Mouse (Mus musculus) retina, postnatal 7 days (tissue): Measurements from ENCODE around the gene Rnf181.

Experiments
- DNase-seq: peaks from one replicate; pipeline ENCODE4 v3.0.0-alpha.2; 2012; ENCODE audit warnings: low read depth, low spot score

Gene Rnf181

DNA sequence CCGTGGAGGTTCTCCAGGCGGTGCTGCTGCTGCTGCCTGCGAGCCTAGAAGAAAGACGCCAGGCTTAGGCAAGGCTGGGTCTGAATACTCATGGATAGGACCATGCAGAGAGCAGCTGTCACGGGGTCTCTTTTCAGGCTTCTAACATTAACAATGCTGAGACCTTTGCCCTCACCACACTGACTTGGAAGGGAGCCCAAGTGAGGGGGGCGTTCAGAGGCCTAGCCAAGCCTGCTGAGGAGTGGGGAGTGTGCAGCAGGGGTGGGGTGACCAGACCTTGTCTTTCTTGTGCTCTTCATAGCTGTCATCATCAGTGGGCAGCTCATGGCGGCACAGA lies 6.2 kb downstream of the Rnf181 start:
- DNase-seq: no peak

DNA sequence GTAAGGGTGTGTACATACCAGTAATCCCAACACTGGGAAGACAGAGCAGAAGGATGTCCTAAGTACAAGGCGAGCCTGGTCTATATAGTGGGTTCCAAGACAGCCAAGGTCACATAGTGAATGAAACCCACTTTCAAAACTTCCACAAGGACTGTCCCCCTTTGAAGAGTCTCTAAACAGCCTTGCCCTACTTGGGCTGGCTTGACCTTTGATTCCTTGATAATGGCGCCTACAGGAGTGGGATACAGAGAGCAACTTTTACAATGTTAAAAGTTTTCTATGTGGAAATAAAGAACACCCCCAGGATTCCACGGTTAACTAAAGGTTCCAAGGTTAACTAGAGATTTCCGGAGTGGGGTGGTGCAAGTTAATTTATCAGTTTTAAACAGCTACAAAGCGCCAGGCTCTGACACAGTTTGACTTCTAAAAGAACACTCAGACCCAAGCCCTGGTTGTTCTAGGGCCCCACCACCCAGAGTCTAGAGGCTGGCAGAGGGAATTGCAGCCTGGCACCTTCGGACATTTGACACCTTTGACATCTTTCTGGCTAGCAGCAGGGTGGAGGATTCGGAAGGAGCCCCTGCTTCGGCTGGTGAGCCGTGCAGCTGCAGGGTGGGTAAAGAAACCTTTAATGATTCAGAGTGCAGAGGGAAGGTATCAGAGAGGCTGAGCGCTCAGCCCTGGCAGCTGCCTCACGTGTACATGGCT lies 6.7 kb downstream of the Rnf181 start:
- no peak for DNase-seq

DNA sequence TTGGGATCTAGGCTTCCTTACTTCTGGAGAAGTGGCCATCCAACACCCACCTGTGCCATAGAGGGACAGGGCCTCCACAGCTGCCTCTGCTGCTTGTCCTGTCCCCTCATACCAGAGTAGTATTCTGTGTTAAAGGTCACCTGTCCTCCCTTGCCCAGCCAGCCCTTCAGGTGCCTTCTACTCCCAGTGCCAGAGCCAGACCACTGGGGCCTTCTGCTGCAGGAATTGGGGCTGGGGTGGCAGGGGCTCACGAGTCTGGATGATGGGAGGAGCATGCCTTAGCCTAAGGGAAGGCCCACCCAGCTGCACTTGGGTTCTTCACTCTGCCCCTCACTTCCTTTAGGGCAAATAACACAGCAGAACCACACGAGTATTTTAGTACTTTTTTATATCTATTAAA lies 7.4 kb downstream of the Rnf181 start:
- no peak for DNase-seq

DNA sequence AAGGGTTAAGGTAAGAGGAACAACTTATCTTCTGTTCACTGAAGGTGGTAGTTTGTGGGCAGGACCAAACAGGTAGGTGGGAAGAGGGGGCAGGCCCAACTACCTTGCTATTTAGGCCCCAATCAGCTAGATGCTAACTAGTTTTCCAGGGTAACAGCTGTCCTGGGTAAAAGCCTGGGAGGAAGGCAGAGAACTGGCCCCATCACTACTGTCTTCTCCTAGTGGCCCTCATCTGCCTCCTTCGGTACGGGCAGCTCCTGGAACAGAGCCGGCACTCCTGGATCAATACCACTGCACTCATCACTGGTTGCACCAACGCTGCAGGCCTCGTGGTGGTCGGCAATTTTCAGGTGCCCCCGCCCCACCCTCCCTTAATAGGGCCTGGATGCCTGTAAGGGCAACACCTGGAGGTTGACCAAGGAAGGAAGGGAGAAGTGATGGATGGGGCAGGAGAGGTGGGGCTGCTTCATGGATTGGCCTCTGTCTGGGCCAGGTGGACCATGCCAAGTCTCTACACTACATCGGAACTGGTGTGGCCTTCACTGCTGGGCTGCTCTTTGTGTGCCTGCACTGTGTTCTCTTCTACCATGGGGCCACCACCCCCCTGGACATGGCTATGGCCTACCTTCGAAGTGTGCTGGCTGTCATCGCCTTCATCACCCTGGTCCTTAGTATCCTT lies 8.5 kb downstream of the Rnf181 start:
- no peak for DNase-seq

DNA sequence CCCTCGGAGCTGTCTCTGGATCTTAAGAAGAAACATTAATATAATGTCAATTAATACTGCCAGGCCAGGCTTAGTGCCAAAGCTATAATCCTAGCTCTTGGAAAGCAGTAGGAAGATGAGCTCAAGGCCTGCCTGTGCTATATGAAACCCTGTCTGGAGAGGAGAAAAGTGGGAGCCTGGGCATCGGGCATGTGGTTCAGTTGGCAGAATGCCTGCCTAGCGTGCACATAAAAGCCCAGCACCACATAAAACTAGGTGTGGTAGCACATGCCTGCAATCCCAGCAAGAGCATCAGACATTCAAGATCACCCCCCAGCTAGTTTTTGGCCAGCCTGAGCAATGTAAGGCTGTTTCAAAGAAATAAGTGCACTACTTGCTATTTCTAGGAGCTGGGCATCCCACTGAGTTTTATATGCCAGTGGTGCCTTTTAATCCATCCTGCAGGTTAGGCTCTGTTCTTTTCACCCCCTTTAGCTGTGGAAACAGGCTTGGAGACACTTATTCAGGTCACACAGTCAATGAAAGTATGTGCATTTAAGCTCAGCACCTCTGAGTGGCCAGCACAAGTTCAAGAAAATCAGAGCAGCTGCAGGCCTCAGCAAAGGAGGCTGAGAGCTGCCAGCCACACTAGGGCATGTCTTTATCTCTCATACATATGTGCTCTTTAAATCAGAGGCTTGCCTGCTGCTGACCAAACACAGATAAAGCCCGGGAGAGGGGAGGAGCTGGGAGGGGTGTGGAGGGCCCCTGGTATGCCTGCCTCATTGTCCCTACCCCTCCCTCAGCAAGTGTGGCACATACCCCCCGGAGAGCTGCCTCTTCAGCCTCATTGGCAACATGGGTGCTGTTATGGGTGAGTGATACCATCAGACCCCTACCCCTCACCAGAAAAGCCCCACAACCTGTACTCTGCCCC lies 9.3 kb downstream of the Rnf181 start:
- DNase-seq: no peak

DNA sequence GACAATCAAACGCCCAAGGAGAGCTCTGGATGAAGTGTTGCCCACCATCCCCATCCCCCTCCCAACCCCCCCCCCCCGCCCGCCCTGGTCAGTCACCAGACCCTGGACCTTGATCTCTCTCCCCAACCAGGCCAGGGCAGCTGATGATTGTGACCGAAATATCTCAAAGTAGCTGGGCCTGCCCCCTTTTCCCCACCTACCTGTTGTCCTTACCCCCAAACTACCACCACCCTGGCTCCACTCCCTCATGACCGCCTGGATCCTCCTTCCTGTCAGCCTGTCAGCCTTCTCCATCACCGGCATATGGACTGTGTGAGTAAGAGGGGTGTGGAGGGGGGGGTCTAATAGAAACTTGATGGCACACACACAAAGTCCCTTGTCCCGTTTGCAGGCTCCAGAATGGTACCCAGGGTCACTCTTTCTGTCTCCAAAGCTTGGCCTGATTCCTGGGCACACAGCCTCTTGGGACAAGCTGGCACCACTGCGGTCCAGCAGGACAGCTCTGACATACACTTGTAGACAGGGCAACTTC lies 10.7 kb downstream of the Rnf181 start:
- no peak for DNase-seq

DNA sequence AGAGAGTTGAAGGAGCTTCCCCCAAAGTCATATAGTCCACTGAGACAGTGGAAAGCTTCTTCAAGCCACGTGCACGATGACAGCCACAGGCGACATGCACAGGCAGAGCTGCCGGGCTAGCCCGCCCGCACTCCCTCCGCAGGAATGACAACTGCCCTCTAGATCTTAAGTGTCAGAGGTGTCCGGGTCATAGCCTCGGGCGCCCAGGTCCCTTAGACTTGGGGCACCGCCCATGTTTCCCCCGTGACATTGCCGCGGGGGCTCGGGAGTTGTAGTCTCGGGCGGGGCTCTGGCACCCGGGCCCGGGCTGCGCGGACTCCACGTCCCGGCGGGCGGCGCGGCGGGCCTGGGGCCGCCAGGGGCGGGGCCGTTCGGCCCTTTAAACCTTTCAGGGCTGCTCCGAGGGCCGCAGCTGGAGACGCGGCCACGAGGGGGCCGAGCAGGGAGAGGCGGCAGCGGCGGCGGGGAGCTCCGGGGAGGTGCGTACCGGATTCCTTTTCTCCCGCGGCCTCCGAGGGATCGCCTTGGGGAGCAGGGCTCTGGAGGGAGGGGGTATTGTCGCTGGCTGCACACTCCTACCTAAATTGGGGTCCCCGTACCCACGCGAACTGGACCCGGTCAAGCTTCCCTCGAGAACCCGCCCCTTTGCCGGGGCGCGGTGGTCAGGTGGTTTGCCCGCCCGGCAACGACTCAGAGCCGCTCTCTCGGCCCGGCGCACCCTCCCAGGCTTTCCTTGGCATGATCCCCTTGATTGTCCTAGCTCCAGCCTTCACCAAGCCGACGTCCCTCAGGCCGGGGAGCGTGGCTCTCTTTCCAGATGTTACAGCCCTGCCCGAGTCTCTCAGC lies 11.5 kb downstream of the Rnf181 start, which contains the start of gene Tmem150a:
TSS of gene Tmem150a (plus strand) at position 382 of the 846 bp plus-strand sequence.
- DNase-seq: peak; percentile 77

DNA sequence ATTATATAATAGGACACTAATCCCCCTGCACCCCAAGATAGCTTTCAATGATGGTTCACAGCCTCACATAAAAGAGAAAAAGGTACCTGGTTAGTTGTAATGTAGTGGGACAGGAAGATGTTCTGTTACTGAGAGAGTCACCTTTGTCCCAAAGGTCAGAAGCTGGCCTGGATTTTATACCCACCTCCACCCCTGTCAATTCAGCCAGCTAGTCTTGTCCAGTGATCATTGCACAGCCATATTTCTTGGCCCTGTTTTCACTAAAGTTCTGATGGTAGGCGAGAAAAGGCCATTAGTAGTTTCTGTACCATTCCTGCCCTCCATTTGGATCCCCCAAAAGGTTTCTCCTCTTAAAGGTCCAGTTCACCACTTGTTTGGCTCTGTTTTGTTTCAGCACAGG lies 12.7 kb downstream of the Rnf181 start:
- DNase-seq: no peak

DNA sequence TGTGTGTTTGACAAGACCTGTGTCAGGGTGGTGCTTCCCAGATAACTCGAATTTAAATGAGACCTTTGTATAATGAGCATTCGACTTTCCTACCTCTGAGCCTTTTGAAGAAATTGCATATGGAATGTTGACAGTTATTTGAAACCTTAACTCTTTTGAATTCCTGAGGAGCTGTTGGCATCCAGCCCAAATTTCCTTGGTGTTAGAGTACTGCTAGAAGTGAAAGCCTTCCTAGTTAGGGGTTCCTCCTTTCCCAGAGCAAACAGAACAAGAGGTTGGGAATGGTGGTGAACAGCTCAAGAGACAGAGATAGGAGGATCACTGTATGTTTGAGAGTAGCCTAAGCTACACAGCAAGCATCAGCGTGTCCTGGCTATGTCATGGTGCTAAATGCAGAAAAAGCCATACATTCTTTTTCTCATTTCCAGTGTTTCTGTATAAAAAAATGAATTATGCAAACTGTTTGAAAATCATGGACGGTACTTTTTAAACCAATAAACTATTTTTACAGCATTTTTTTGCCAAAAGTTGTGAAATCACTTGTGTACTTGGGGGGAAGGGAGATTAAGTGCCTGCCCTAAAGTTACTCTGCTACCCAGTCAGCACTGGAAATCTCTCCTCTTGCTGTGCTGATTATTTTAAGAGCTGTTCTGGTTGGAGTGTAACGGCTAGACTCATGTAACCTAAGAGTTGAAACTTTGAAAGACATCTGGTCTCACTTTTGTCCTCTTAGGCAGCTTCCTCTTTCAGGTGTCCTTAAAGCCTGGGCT lies 13.9 kb downstream of the Rnf181 start:
- DNase-seq: no peak

DNA sequence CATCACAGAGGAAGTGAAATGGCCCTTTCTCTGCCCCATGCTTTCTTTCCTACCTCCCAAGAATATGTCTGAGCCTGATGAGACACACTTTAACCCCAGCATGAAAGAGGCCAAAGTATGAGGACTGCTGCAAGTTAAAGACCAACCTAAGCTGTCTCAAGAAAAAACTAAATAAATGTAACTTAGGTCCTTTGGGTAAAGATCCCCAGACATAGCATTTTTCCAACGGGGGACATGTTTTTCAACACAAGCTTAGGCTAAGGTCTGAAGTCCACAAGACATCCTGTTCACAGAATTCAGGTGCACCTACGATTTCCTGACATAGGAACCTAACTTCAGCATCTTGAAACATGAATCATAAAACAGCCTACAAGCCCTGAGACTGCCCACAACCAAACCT lies 16.5 kb downstream of the Rnf181 start:
- no peak for DNase-seq

DNA sequence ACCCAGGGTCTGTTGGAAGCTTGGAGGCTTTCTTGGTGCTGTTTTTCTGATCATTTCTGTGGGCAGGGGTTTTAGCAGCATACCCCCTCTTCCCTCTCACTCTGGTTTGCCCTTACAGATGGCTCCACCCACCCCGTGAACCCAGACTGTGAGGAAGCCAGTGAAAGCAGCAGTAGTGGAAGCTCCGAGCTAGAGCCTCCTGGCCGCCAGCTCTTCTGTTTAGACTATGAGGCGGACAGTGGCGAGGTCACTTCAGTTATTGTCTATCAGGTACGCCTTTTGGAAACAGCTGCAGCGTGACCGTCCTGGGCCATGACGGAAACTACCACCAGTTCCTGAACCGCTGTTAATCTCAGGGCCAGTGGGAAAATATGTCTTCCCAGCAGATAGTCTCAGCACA lies 18.3 kb downstream of the Rnf181 start:
- DNase-seq: no peak

DNA sequence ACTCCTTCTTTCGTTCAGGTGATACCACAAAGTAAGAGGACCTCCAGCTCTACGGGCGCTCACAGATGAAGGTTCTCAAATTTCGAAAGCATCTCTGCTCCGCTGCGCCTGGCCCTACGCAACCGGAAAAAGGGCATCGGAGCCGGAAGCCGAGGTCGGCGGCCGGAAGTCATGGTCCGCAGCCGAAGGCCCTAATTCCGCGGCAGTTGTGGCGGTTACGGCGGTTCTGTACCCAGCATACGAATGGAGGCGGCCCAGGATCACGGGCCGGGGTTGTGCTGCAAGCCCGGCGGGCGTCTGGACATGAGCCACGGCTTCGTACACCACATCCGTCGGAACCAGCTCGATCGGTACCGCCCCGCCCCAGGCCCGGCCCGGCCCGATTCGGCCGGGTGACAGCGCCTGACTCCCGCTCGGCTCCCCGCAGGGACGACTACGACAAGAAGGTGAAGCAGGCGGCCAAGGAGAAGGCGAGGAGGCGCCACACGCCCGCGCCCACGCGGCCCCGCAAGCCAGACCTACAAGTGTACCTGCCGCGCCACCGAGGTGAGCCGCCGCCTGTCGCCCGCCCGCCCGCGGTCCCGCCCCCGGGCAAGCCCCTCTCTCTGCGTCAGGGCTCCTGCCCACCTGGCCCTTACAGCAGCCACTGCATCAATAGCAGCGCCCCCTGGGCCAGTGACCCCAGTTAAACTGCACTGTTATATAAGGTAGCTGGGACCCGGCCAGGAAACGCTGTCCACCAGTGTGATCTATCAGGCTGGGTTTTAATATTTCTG lies 19.4 kb downstream of the Rnf181 start, which contains the start of gene 0610030E20Rik:
TSS of gene 0610030E20Rik (plus strand) at position 152 of the 776 bp plus-strand sequence.
- DNase-seq: no peak

DNA sequence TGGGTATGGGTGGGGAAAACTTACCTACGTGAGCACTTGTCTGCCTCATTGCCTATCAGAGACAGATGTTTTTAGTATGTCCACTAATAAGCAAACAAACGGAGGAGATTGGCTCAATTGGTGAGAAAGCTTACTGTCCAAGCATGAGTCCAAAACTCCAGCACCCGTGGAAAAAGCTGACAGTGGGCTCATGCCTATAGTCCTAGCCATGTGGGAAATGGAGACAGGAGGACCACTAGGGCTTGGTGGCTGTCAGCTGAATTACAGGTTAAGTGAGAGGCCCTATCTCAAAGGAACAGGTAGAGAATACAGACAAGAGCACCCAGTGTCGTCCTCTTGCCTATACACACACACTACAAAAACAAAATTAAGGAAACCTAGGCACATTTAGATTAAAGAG lies 20.5 kb downstream of the Rnf181 start:
- DNase-seq: no peak

DNA sequence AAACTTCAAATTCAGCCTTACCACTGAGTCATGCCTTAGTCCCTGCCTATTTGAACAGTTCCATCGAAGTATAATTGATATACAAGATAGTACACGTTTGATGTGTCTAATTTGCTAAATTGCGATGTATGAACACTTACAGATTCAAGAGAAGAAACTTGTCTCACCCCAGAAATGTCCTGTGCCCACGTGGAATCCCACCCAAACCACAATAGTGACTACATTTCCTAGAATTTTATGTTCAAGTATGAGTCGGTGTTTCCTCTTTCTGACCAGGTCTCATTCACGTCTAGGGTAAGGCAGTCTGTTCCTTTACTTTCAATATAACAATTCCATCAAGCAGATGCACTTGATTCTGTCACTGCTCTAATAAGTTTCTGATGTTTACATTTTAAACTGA lies 21.1 kb downstream of the Rnf181 start:
- no peak for DNase-seq

DNA sequence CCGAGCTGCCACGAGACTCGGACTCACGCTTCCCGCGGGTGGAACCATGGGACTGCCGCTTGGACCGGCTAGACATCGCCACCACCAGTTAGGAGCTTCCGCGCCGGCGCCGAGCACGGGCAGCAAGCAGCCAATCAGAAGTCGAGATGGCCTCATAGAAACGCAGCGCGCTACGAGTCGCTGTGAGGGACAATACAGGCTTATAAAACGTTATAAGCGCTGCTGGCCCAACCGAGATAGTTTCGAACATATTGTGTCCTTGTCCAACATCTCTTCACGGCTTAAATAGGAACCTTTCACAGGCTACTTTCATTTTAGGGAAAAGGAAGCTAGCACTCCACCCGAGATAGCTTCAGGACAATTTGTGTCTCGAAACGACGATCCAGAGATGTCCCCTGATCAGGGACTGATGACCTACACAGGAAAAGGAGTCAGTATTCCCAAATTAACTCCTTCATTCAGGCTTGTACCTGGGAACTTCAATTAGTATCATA lies 21.6 kb downstream of the Rnf181 start, which contains the start of gene Usp39:
TSS of gene Usp39 (minus strand) at position 111 of the 494 bp plus-strand sequence.
- peak; percentile 91 for DNase-seq

DNA sequence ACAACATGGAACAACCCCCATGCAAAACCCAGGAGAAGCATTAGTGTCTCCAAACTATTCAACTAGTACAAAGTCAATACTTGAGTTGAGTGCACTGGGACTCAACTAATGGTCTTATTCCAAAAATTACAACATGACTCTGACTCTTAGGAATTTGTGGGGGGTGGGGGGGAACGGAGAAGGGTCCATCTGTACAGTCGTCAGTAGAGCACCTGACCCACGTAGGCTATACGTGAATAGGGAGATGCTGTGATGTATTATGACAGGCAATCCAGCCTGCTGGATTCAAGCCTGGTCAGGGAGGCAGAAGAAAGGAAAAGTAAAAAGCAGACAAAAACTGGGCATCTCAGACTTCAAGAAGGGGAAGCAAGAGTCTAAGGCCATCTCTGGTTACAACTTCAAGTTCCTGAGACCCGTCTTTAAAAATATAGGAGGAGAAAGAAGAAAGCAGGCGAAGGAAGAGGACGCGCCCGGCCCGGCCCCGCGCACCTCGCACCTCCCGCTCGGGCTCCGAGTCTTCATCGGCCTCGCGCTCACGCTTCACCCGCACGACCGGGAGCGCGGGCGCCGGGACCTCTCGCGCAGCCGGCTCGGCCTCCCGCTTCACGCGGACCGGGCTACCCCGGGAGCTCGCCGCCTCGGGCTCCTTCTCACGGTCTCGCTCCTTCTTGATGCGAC lies 22.2 kb downstream of the Rnf181 start:
- DNase-seq: no peak

DNA sequence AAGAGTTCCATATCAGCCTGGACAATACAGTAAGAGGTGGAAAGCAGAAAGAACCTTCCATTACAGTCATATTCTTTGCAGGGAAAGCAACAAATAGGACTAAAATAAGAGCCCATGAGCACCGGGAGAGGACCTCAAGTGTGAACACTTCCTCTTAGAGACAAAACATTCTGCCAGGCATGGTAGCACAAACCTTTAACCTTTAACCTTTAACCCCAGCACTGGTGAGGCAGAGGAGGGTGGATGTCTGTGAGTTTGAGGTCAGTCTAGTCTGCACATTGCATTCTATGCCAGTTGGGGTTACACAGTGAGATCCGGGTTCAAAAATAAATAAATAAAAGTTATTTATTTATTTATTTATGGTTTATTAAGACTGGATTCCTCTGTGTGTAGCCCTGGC lies 26.3 kb downstream of the Rnf181 start:
- no peak for DNase-seq

DNA sequence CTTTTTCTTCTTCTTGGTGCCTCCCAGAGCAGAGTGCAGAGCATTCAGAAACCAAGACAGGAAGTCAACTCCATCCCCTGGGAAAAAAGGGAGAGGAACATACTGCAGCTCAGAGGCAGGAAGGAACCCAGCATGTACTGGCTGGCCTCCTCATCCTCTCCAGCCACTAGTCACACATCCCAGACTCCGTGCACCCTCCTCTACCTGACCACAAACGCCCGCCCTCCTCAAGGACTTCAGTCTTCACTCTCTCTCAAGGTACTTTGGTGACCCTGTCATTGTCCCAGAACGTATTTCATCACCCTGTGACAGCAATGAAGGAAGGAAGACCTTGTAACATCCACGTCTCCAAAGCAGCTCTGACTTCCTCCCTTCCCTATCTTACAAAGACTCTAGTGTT lies 33.6 kb downstream of the Rnf181 start:
- no peak for DNase-seq

DNA sequence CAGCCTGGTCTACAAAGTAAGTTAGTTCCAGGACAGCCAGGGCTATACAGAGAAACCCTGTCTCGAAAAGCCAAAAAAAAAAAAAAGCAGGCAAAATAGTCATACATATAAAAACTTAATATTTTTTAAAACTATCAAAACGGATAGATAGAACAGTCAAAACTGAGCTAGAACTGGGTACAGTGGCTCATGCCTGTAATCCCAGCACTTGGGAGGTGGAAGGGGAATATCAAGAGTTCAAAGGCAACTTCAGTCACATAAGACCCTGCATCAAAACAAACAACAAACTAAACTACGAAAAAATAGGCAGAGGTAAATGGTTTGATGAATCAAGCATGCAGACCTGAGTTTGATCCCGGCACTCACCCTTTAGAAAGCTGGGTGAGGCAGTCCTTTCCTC lies 36.6 kb downstream of the Rnf181 start:
- DNase-seq: no peak
